Mouse (Mus musculus) megakaryocyte-erythroid progenitor cell, adult 5-6 weeks (primary cell): ENCODE measurements around the gene Lhx3. TPM values are rescaled to one million over a fixed set of nuclear protein-coding genes. Genes with fewer than 3 reads are reported as not detected.
A peak's percentile ranks its signal among the peaks of the same experiment; 100 is the strongest.

Experiments
- ATAC-seq: replicated peaks from 2 replicates; pipeline ENCODE4 v1.8.0; 2016; ENCODE audit warnings: mild to moderate bottlenecking, inconsistent platforms; ENCODE audit not compliant: severe bottlenecking, poor library complexity, low FRiP score, low TSS enrichment
- total RNA-seq, 2 experiments: library from RNA; stranded (forward) in 1 of 2; stranded (reverse) in 1 of 2; fragments of 200-1000, 215-1000 nt in 1 of 2; fragments of >200 nt in 1 of 2; fragmentation: Nextera tagmentation in 1 of 2; gene quantifications; 2 replicates each; pipeline ENCODE4 v1.2.3; 2014 to 2017

Lhx3 gene
- total RNA-seq, 2 experiments from 2014 or later, result not detected

DNA sequence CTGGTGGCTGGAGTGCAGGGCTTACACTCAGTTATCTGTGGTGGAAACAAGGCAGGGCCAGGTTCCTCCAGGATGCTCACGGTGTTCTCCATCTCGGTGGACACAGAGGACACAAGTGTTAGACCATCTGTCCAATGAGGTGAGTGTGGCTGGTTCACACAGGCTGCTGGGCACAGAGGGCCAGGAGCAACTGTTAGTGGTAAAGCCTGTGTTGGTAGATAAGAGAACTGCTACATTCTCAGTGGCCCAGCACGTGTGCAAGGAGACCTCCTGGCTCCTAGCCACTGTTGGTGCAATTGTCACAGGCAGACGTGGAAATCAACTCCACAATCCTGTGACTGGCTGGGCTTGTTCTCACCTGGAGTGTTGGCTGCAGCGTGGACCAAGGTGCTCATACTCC is 53.5 kb downstream of the Lhx3 start:
- ATAC-seq, result peak; percentile 89

DNA sequence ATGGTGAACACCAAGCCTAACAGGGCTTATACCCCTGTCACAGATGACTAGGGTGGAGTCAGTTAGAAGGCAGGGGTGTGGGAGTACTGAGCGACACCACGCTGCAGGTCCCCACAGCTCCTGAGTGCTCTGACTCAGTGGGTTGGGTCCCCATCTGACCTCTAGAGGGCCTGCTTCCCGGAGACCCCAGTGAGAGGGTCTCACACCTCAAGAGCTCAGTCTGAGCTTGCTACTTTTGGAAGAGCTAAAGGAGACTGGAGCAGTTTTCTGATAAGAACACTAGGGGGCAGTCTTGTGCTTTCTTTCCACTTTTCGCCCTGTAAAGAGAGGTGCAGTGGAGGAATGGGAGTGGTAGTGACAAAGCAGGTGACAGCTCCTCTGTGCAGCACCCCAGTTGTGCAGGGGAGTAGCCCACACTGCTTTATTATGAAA is 54.2 kb downstream of the Lhx3 start:
- ATAC-seq, result peak; percentile 65

DNA sequence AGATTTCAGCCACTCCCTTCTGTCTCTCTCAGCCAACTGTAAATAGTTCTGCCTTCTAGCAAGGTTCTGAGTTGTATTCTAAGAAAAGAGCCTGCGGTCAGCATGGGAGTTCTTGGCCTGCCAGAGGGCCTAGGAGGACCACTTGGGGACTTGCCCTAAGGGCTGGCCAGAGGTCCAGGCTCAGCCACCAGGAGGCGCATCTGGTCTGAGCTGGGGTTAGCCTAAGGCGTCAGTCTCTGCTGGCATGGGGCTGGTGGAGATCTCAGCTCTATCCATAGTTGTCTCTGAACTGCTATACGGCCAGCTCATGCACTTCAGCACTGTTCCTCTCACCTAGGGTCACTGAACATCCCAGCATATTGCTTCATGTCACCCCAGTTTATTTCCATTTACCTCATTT is 54.8 kb downstream of the Lhx3 start:
- ATAC-seq, result no peak; the same call in 1 of the 2 replicates

Other genes with a start within 250 kb of the Lhx3 start
- 18.2 and 37.5 TPM in 2 replicates for gene Camsap1, start 225.0 kb downstream of the Lhx3 start, total RNA-seq (2014; fragmentation: Nextera tagmentation)
- 25.9 and 44.6 TPM in 2 replicates for gene Camsap1, start 225.0 kb downstream of the Lhx3 start, total RNA-seq (2017)
- 185 and 204 TPM in 2 replicates for gene Ubac1, start 186.5 kb downstream of the Lhx3 start, total RNA-seq (2014; fragmentation: Nextera tagmentation)
- gene Ubac1, start 186.5 kb downstream of the Lhx3 start, total RNA-seq (2017), result 100 and 151 TPM in 2 replicates
- gene Nacc2, start 85.1 kb downstream of the Lhx3 start, total RNA-seq (2014; fragmentation: Nextera tagmentation), result 5.2 and 8.5 TPM in 2 replicates
- gene Nacc2, start 85.1 kb downstream of the Lhx3 start, total RNA-seq (2017), result 3.8 and 3.9 TPM in 2 replicates
- 6.7 and 7.9 TPM in 2 replicates for gene Qsox2, start 29.2 kb upstream of the Lhx3 start, total RNA-seq (2014; fragmentation: Nextera tagmentation)
- gene Qsox2, start 29.2 kb upstream of the Lhx3 start, total RNA-seq (2017), result 5.4 and 6.2 TPM in 2 replicates
- gene Ccdc187, start 86.3 kb upstream of the Lhx3 start, total RNA-seq (2014; fragmentation: Nextera tagmentation), result not detected in 2 replicates
- gene Ccdc187, start 86.3 kb upstream of the Lhx3 start, total RNA-seq (2017), result not detected in 2 replicates
- 2.8 and 6.8 TPM in 2 replicates for gene Gpsm1, start 107.2 kb upstream of the Lhx3 start, total RNA-seq (2014; fragmentation: Nextera tagmentation)
- 6.9 and 12.4 TPM in 2 replicates for gene Gpsm1, start 107.2 kb upstream of the Lhx3 start, total RNA-seq (2017)
- gene Dnlz, start 143.8 kb upstream of the Lhx3 start, total RNA-seq (2014; fragmentation: Nextera tagmentation), result 12.7 and 20.7 TPM in 2 replicates
- 9.4 and 15.3 TPM in 2 replicates for gene Dnlz, start 143.8 kb upstream of the Lhx3 start, total RNA-seq (2017)
- 0.72 and 2.9 TPM in 2 replicates for gene Card9, start 152.6 kb upstream of the Lhx3 start, total RNA-seq (2014; fragmentation: Nextera tagmentation)
- 1.7 and 3.2 TPM in 2 replicates for gene Card9, start 152.6 kb upstream of the Lhx3 start, total RNA-seq (2017)
- gene Snapc4, start 172.4 kb upstream of the Lhx3 start, total RNA-seq (2014; fragmentation: Nextera tagmentation), result 64.6 and 87.4 TPM in 2 replicates
- gene Snapc4, start 172.4 kb upstream of the Lhx3 start, total RNA-seq (2017), result 33.6 and 52.3 TPM in 2 replicates
- 45.3 and 72.2 TPM in 2 replicates for gene Entr1, start 181.0 kb upstream of the Lhx3 start, total RNA-seq (2014; fragmentation: Nextera tagmentation)
- 38.6 and 56.8 TPM in 2 replicates for gene Entr1, start 181.0 kb upstream of the Lhx3 start, total RNA-seq (2017)
- gene Pmpca, start 181.1 kb upstream of the Lhx3 start, total RNA-seq (2014; fragmentation: Nextera tagmentation), result 75.8 and 78.0 TPM in 2 replicates
- 68.3 and 90.5 TPM in 2 replicates for gene Pmpca, start 181.1 kb upstream of the Lhx3 start, total RNA-seq (2017)
- gene Inpp5e, start 200.9 kb upstream of the Lhx3 start, total RNA-seq (2014; fragmentation: Nextera tagmentation), result 20.3 and 22.6 TPM in 2 replicates
- gene Inpp5e, start 200.9 kb upstream of the Lhx3 start, total RNA-seq (2017), result 4.5 and 9.2 TPM in 2 replicates
- gene Sec16a, start 236.9 kb upstream of the Lhx3 start, total RNA-seq (2014; fragmentation: Nextera tagmentation), result 32.7 and 37.7 TPM in 2 replicates
- gene Sec16a, start 236.9 kb upstream of the Lhx3 start, total RNA-seq (2017), result 16.6 and 29.8 TPM in 2 replicates